9 mouse cellular contexts compared by ENCODE assay signal in genomic region chr11:52447242-52447641, GRCm38 (mm10). TPM values are rescaled to one million over a fixed set of nuclear protein-coding genes. Genes with fewer than 3 reads are reported as not detected.
A peak's percentile ranks its signal among the peaks of the same experiment; 100 is the strongest.
DNase-seq lines count a peak whose midpoint lies in the region; ATAC-seq and TF ChIP-seq lines count a peak whose summit lies in the region.
"Had no signal": no experiment of that assay in that cellular context is flagged by ENCODE, and none has a peak within 500 bp of the region (broad histone marks: within the 10 kb centered on the region; RNA-seq: fewer than 3 reads in every experiment).

No protein-coding gene starts in this region.

- 21% methylated on average over 4 of the region's 4 CpGs for WGBS in kidney, embryonic 16.5 days
- WGBS in forebrain, postnatal 0 days = 21% methylated on average over 4 of the region's 4 CpGs
- WGBS in hindbrain, postnatal 0 days = 16% methylated on average over 4 of the region's 4 CpGs
- WGBS in neural tube, embryonic 13.5 days = 4% methylated on average over 4 of the region's 4 CpGs
- WGBS in intestine, embryonic 16.5 days = 48% methylated on average over 4 of the region's 4 CpGs
- 59% methylated on average over 4 of the region's 4 CpGs for WGBS in intestine, postnatal 0 days

- 0 out of 2 replicates have a peak, but pooled peaks cover 3% of the 10 kb centered on the region for H3K9me3 ChIP-seq in kidney, embryonic 16.5 days (ENCODE audit: low read length)
- no peaks in the 10 kb centered on the region for H3K9me3 ChIP-seq in forebrain, postnatal 0 days (ENCODE audit: low read length)
- H3K9me3 ChIP-seq in hindbrain, postnatal 0 days (ENCODE audit: low read length) = no peaks in the 10 kb centered on the region
- H3K9me3 ChIP-seq in neural tube, embryonic 13.5 days = no peaks in the 10 kb centered on the region
- H3K9me3 ChIP-seq in intestine, embryonic 16.5 days (ENCODE audit: control insufficient read depth, low read length) = no peaks in the 10 kb centered on the region
- H3K9me3 ChIP-seq in intestine, postnatal 0 days (ENCODE audit: control insufficient read depth) = no peaks in the 10 kb centered on the region
- H3K9me3 ChIP-seq: lung, embryonic 15.5 days had no signal

- H3K36me3 ChIP-seq in kidney, embryonic 16.5 days (ENCODE audit: insufficient read depth, low read length) = no peaks in the 10 kb centered on the region
- H3K36me3 ChIP-seq in forebrain, postnatal 0 days (ENCODE audit: insufficient read depth) = no peaks in the 10 kb centered on the region
- no peaks in the 10 kb centered on the region for H3K36me3 ChIP-seq in hindbrain, postnatal 0 days (ENCODE audit: insufficient read depth, low read length)
- no peaks in the 10 kb centered on the region for H3K36me3 ChIP-seq in neural tube, embryonic 13.5 days
- no peaks in the 10 kb centered on the region for H3K36me3 ChIP-seq in intestine, embryonic 16.5 days (ENCODE audit: control insufficient read depth, insufficient read depth, low read length)
- no peaks in the 10 kb centered on the region for H3K36me3 ChIP-seq in intestine, postnatal 0 days (ENCODE audit: control insufficient read depth, insufficient read depth)
- H3K36me3 ChIP-seq: lung, embryonic 15.5 days had no signal

- peak; percentile 78 for DNase-seq in kidney, adult 18-20 months
- DNase-seq in adrenal gland, postnatal 14 days = peak; percentile 92
- DNase-seq in forebrain, postnatal 0 days = peak; percentile 50
- peak; percentile 88 for DNase-seq in hindbrain, postnatal 0 days (ENCODE audit: low spot score)

- H3K27ac ChIP-seq in kidney, embryonic 16.5 days (ENCODE audit: low read length) = no peak overlapping the region
- H3K27ac ChIP-seq in forebrain, postnatal 0 days (ENCODE audit: low read depth, low read length) = no peak overlapping the region
- H3K27ac ChIP-seq in hindbrain, postnatal 0 days = no peak overlapping the region
- H3K27ac ChIP-seq in neural tube, embryonic 13.5 days (replicated peaks) = no peak overlapping the region
- H3K27ac ChIP-seq in intestine, embryonic 16.5 days (ENCODE audit: low read length) = no peak overlapping the region
- H3K27ac ChIP-seq in intestine, postnatal 0 days (ENCODE audit: low read depth, low read length) = no peak overlapping the region
- H3K27ac ChIP-seq: lung, embryonic 15.5 days had no signal

- no peak overlapping the region for H3K4me2 ChIP-seq in kidney, embryonic 16.5 days (replicated peaks; ENCODE audit: low read depth, low read length)
- no peak overlapping the region for H3K4me2 ChIP-seq in forebrain, postnatal 0 days (ENCODE audit: low read depth)
- no peak overlapping the region for H3K4me2 ChIP-seq in hindbrain, postnatal 0 days (ENCODE audit: low read depth, low read length)
- no peak overlapping the region for H3K4me2 ChIP-seq in neural tube, embryonic 13.5 days
- no peak overlapping the region for H3K4me2 ChIP-seq in intestine, embryonic 16.5 days (ENCODE audit: low read depth, low read length)
- no peak overlapping the region for H3K4me2 ChIP-seq in intestine, postnatal 0 days (replicated peaks; ENCODE audit: low read depth)
- H3K4me2 ChIP-seq: lung, embryonic 15.5 days had no signal

- H3K4me1 ChIP-seq in kidney, embryonic 16.5 days (ENCODE audit: insufficient read depth, low read length) = 0 out of 2 replicates have a peak, but pooled peaks cover 5% of the 10 kb centered on the region
- no peaks in the 10 kb centered on the region for H3K4me1 ChIP-seq in forebrain, postnatal 0 days (ENCODE audit: insufficient read depth)
- H3K4me1 ChIP-seq in hindbrain, postnatal 0 days (ENCODE audit: insufficient read depth, low read length) = no peaks in the 10 kb centered on the region
- H3K4me1 ChIP-seq in neural tube, embryonic 13.5 days (replicated peaks) = peaks cover 18% of the 10 kb centered on the region
- H3K4me1 ChIP-seq in intestine, embryonic 16.5 days (ENCODE audit: control insufficient read depth, insufficient read depth, low read length) = no peaks in the 10 kb centered on the region
- no peaks in the 10 kb centered on the region for H3K4me1 ChIP-seq in intestine, postnatal 0 days (replicated peaks; ENCODE audit: control insufficient read depth, insufficient read depth, low read length)
- H3K4me1 ChIP-seq: lung, embryonic 15.5 days had no signal

- ATAC-seq in kidney, embryonic 16.5 days (ENCODE audit: low FRiP score, low TSS enrichment) = no peak
- ATAC-seq in forebrain, postnatal 0 days = peak; percentile 76
- peak; percentile 96 for ATAC-seq in hindbrain, postnatal 0 days
- ATAC-seq in neural tube, embryonic 13.5 days (ENCODE audit: low read depth) = peak; percentile 89
- ATAC-seq in intestine, embryonic 16.5 days = no peak
- ATAC-seq in intestine, postnatal 0 days = no peak

- TF ChIP-seq CTCF in forebrain, postnatal 0 days (IDR thresholded peaks at IDR 0.05; ENCODE audit: low read depth) = no peak
- TF ChIP-seq CTCF in hindbrain, postnatal 0 days (IDR thresholded peaks at IDR 0.05; ENCODE audit: low read depth) = no peak
- TF ChIP-seq CTCF in intestine, postnatal 0 days (IDR thresholded peaks at IDR 0.05; ENCODE audit: low read depth) = no peak

- no peaks in the 10 kb centered on the region for H3K27me3 ChIP-seq in kidney, embryonic 16.5 days (ENCODE audit: insufficient read depth, low read length)
- H3K27me3 ChIP-seq in forebrain, postnatal 0 days (ENCODE audit: insufficient read depth, low read length) = no peaks in the 10 kb centered on the region
- 0 out of 2 replicates have a peak, but pooled peaks cover 5% of the 10 kb centered on the region for H3K27me3 ChIP-seq in hindbrain, postnatal 0 days (ENCODE audit: insufficient read depth, low read length)
- H3K27me3 ChIP-seq in neural tube, embryonic 13.5 days = peaks cover 33% of the 10 kb centered on the region
- no peaks in the 10 kb centered on the region for H3K27me3 ChIP-seq in intestine, embryonic 16.5 days (replicated peaks; ENCODE audit: control insufficient read depth, insufficient read depth, low read length)
- H3K27me3 ChIP-seq in intestine, postnatal 0 days (replicated peaks; ENCODE audit: control insufficient read depth, insufficient read depth, low read length) = no peaks in the 10 kb centered on the region
- H3K27me3 ChIP-seq: lung, embryonic 15.5 days had no signal

- no peak overlapping the region for H3K9ac ChIP-seq in kidney, embryonic 16.5 days (replicated peaks; ENCODE audit: low read length)
- no peak overlapping the region for H3K9ac ChIP-seq in forebrain, postnatal 0 days
- no peak overlapping the region for H3K9ac ChIP-seq in hindbrain, postnatal 0 days (replicated peaks; ENCODE audit: low read length)
- H3K9ac ChIP-seq in neural tube, embryonic 13.5 days = no peak overlapping the region
- no peak overlapping the region for H3K9ac ChIP-seq in intestine, embryonic 16.5 days (ENCODE audit: low read depth, low read length)
- H3K9ac ChIP-seq in intestine, postnatal 0 days (ENCODE audit: low read depth, low read length) = no peak overlapping the region
- H3K9ac ChIP-seq: lung, embryonic 15.5 days had no signal

- no peak overlapping the region for H3K4me3 ChIP-seq in kidney, embryonic 16.5 days (ENCODE audit: low read length)
- H3K4me3 ChIP-seq in forebrain, postnatal 0 days (ENCODE audit: low read depth, low read length) = no peak overlapping the region
- no peak overlapping the region for H3K4me3 ChIP-seq in hindbrain, postnatal 0 days (ENCODE audit: low read length)
- no peak overlapping the region for H3K4me3 ChIP-seq in neural tube, embryonic 13.5 days
- no peak overlapping the region for H3K4me3 ChIP-seq in intestine, embryonic 16.5 days (ENCODE audit: low read length)
- no peak overlapping the region for H3K4me3 ChIP-seq in intestine, postnatal 0 days (ENCODE audit: low read depth, low read length)
- H3K4me3 ChIP-seq: lung, embryonic 15.5 days had no signal

RNA-seq across cellular contexts. Expression of gene 9530068E07Rik, which starts 51.0 kb away (rescaled TPM):
- 251 and 263 TPM in 2 replicates for polyA plus RNA-seq in kidney, embryonic 16.5 days (2015; fragmentation: Nextera tagmentation; extraction: Ambion mirVana)
- total RNA-seq in adrenal gland, postnatal 14 days (2021) = 137 and 146 TPM in 2 replicates
- 97.9 and 115 TPM in 2 replicates for total RNA-seq in forebrain, postnatal 0 days (2014; rRNA removed)
- 119 and 127 TPM in 2 replicates for polyA plus RNA-seq in forebrain, postnatal 0 days (2015; fragmentation: Nextera tagmentation; extraction: Ambion mirVana)
- total RNA-seq in hindbrain, postnatal 0 days (2014; rRNA removed) = 125 and 142 TPM in 2 replicates
- polyA plus RNA-seq in hindbrain, postnatal 0 days (2015; fragmentation: Nextera tagmentation; extraction: Ambion mirVana) = 126 and 131 TPM in 2 replicates
- polyA plus RNA-seq in neural tube, embryonic 13.5 days (2015; fragmentation: Nextera tagmentation; extraction: Ambion mirVana) = 123 and 147 TPM in 2 replicates
- polyA plus RNA-seq in intestine, embryonic 16.5 days (2015; fragmentation: Nextera tagmentation; extraction: Ambion mirVana) = 144 and 153 TPM in 2 replicates
- 89.2 and 92.0 TPM in 2 replicates for polyA plus RNA-seq in intestine, postnatal 0 days (2015; fragmentation: Nextera tagmentation; extraction: Ambion mirVana)

Comparison
In these comparisons a context has a peak if more than half of its experiments do, and no peak if none do; other contexts are left out.
1. ATAC-seq: peak in forebrain, postnatal 0 days (single experiment), hindbrain, postnatal 0 days (single experiment) and neural tube, embryonic 13.5 days (single experiment); none in kidney, embryonic 16.5 days (single experiment), intestine, embryonic 16.5 days (single experiment) and intestine, postnatal 0 days (single experiment).
2. Peak in every context shown above with its lines, with median percentiles within 50 percentile points of each other: DNase-seq.